Comparison of ENCODE assay signal across 9 mouse cellular contexts in the genomic region with DNA sequence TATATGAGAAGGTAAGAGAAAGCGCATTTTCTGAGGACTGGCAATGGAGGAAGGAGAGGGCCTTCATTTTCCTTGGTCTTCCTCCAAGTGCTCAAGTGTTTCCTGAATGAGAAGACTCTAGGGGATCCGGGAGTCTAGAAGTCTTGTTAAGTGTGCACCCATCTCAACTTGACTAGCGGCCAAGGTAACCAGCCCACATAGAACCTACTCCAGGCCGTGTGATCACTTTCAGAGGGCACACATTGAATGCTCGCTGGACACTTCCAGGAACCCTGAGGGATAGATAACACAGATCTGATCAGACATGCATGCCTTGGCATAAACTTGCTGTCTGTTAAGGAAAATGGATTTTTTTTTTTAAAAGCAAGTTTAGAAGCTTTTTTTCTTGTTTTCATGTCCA. TPM values are rescaled to one million over a fixed set of nuclear protein-coding genes. Genes with fewer than 3 reads are reported as not detected.
DNase-seq lines count a peak whose midpoint lies in the region; ATAC-seq and TF ChIP-seq lines count a peak whose summit lies in the region.
"Had no signal": no experiment of that assay in that cellular context is flagged by ENCODE, and none has a peak within 500 bp of the region (broad histone marks: within the 10 kb centered on the region; RNA-seq: fewer than 3 reads in every experiment).

No protein-coding gene starts in this region.

- H3K79me2 ChIP-seq in CH12.LX (replicated peaks; ENCODE audit: control insufficient read depth, extremely low read depth, insufficient read depth, poor library complexity, severe bottlenecking) = peaks cover 11% of the 10 kb centered on the region

- H3K4me3 ChIP-seq in intestine, embryonic 14.5 days (ENCODE audit: low read depth, low read length) = no peak overlapping the region
- no peak overlapping the region for H3K4me3 ChIP-seq in intestine, embryonic 16.5 days (ENCODE audit: low read length)
- H3K4me3 ChIP-seq in CH12.LX (replicated peaks in 1 of 3; ENCODE audit: low read depth in 2 of 3, low read length in 2 of 3, poor library complexity in 1 of 3) = peak overlapping the region; percentile 63 to 79 (median 65)
- H3K4me3 ChIP-seq in limb, embryonic 15.5 days = peak overlapping the region; percentile 66; the same call in 1 of the 2 replicates

- ATAC-seq in intestine, embryonic 14.5 days (replicated peaks; ENCODE audit: low FRiP score, low TSS enrichment, low read depth) = no peak
- ATAC-seq in intestine, embryonic 16.5 days = no peak
- ATAC-seq in limb, embryonic 15.5 days (ENCODE audit: insufficient number of reproducible peaks, low FRiP score, low TSS enrichment, low read depth) = no peak
- ATAC-seq in inflammation-experienced regulatory T-cells, adult 6 months = no peak

- no peak for TF ChIP-seq RAD21 in CH12.LX (IDR thresholded peaks at IDR 0.05; ENCODE audit: low read depth, low read length)

- DNase-seq in intestine, embryonic 14.5 days (ENCODE audit: low spot score) = no peak
- peak; percentile 43 for DNase-seq in 416B (ENCODE audit: low read depth)
- peak; percentile 34 for DNase-seq in CH12.LX (ENCODE audit: extremely low read depth)
- no peak for DNase-seq in urinary bladder, postnatal 4 days (ENCODE audit: low spot score in 2 of 2)
- DNase-seq in spleen, postnatal 36 days (ENCODE audit: low spot score in 2 of 2) = no peak

- TF ChIP-seq EP300 in CH12.LX (IDR thresholded peaks at IDR 0.05; ENCODE audit: low read length) = no peak

- peaks cover 6% of the 10 kb centered on the region; the same call in 1 of the 2 replicates for H3K4me1 ChIP-seq in intestine, embryonic 14.5 days (replicated peaks; ENCODE audit: control insufficient read depth, insufficient read depth, low read length)
- H3K4me1 ChIP-seq in intestine, embryonic 16.5 days (ENCODE audit: control insufficient read depth, insufficient read depth, low read length) = no peaks in the 10 kb centered on the region
- peaks cover 5 to 36% of the 10 kb centered on the region in 2 experiments for H3K4me1 ChIP-seq in CH12.LX (ENCODE audit: control insufficient read depth in 1 of 2, insufficient read depth in 2 of 2)
- H3K4me1 ChIP-seq in limb, embryonic 15.5 days = peaks cover 10% of the 10 kb centered on the region; the same call in 1 of the 2 replicates

- dilution Hi-C loops in CH12.LX (cut with MboI; ENCODE audit: extremely low pct_ligation_motif_present, extremely low pct_unique_long_range_greater_than_20kb, low sequenced_read_pairs) = no loop called here

- no peaks in the 10 kb centered on the region for H3K9me3 ChIP-seq in intestine, embryonic 14.5 days (ENCODE audit: control insufficient read depth, low read length)
- H3K9me3 ChIP-seq in intestine, embryonic 16.5 days (ENCODE audit: control insufficient read depth, low read length) = no peaks in the 10 kb centered on the region
- no peaks in the 10 kb centered on the region for H3K9me3 ChIP-seq in CH12.LX (replicated peaks; ENCODE audit: low read length)
- no peaks in the 10 kb centered on the region for H3K9me3 ChIP-seq in limb, embryonic 15.5 days

- no peaks in the 10 kb centered on the region for H3K27me3 ChIP-seq in intestine, embryonic 14.5 days (replicated peaks; ENCODE audit: control insufficient read depth, insufficient read depth, low read length)
- H3K27me3 ChIP-seq in intestine, embryonic 16.5 days (replicated peaks; ENCODE audit: control insufficient read depth, insufficient read depth, low read length) = no peaks in the 10 kb centered on the region
- no peaks in the 10 kb centered on the region for H3K27me3 ChIP-seq in CH12.LX (replicated peaks)
- H3K27me3 ChIP-seq in limb, embryonic 15.5 days = no peaks in the 10 kb centered on the region

- no peak overlapping the region for H3K27ac ChIP-seq in intestine, embryonic 14.5 days (ENCODE audit: low read depth)
- H3K27ac ChIP-seq in intestine, embryonic 16.5 days (ENCODE audit: low read length) = no peak overlapping the region
- peak overlapping the region; percentile 63 for H3K27ac ChIP-seq in CH12.LX (ENCODE audit: insufficient read depth, low read depth)
- H3K27ac ChIP-seq in limb, embryonic 15.5 days = peak overlapping the region; percentile 73
- H3K27ac ChIP-seq: hindbrain, embryonic 14.5 days had no signal

- no peak for TF ChIP-seq CTCF in CH12.LX (conservative IDR thresholded peaks at IDR 0.05 in 1 of 2, IDR thresholded peaks at IDR 0.05 in 1 of 2; ENCODE audit: low read depth in 2 of 2, low read length in 2 of 2)

- TF ChIP-seq POLR2A in CH12.LX (IDR thresholded peaks at IDR 0.05; ENCODE audit: low read depth, low read length) = no peak

- in situ Hi-C loops in CH12.LX (cut with MboI; ENCODE audit: low pct_ligation_motif_present, low pct_unique_long_range_greater_than_20kb, low sequenced_read_pairs) = no loop called here

- peak overlapping the region; percentile 81 for H3K4me2 ChIP-seq in intestine, embryonic 14.5 days (ENCODE audit: low read length)
- no peak overlapping the region for H3K4me2 ChIP-seq in intestine, embryonic 16.5 days (ENCODE audit: low read depth, low read length)
- H3K4me2 ChIP-seq in CH12.LX (ENCODE audit: insufficient read depth, low read depth, poor library complexity, severe bottlenecking) = peak overlapping the region; percentile 69
- H3K4me2 ChIP-seq in limb, embryonic 15.5 days = peak overlapping the region; percentile 78; the same call in 1 of the 2 replicates

- H3K36me3 ChIP-seq in intestine, embryonic 14.5 days (ENCODE audit: control insufficient read depth, insufficient read depth, low read length) = no peaks in the 10 kb centered on the region
- no peaks in the 10 kb centered on the region for H3K36me3 ChIP-seq in intestine, embryonic 16.5 days (ENCODE audit: control insufficient read depth, insufficient read depth, low read length)
- H3K36me3 ChIP-seq in CH12.LX (replicated peaks in 1 of 2; ENCODE audit: control insufficient read depth in 1 of 2, insufficient read depth in 1 of 2, low read length in 1 of 2) = peaks cover 3 to 8% of the 10 kb centered on the region in 2 experiments
- H3K36me3 ChIP-seq in limb, embryonic 15.5 days = no peaks in the 10 kb centered on the region

- 82% methylated on average over 5 of the region's 5 CpGs for WGBS in intestine, embryonic 14.5 days
- 74% methylated on average over 5 of the region's 5 CpGs for WGBS in intestine, embryonic 16.5 days
- 72% methylated on average over 5 of the region's 5 CpGs for WGBS in limb, embryonic 15.5 days

- no peak overlapping the region for H3K9ac ChIP-seq in intestine, embryonic 14.5 days (ENCODE audit: low read length)
- no peak overlapping the region for H3K9ac ChIP-seq in intestine, embryonic 16.5 days (ENCODE audit: low read depth, low read length)
- peak overlapping the region; percentile 65 for H3K9ac ChIP-seq in CH12.LX (ENCODE audit: insufficient read depth, low read depth)
- no peak overlapping the region for H3K9ac ChIP-seq in limb, embryonic 15.5 days

TF ChIP-seq in CH12.LX, 34 proteins besides CTCF, POLR2A, EP300 and RAD21:
- TF ChIP-seq ZNF384 (IDR thresholded peaks at IDR 0.05; ENCODE audit: low read depth, low read length) (no peak), SMC3 (IDR thresholded peaks at IDR 0.05; ENCODE audit: low read depth, low read length) (no peak), E2F4 (IDR thresholded peaks at IDR 0.05; ENCODE audit: insufficient replicate concordance, low read depth, low read length) (no peak), NRF1 (IDR thresholded peaks at IDR 0.05; ENCODE audit: low read depth, low read length) (no peak), TBP (conservative IDR thresholded peaks at IDR 0.05; ENCODE audit: low read depth, low read length) (no peak), USF2 (conservative IDR thresholded peaks at IDR 0.05; ENCODE audit: low read depth, low read length) (no peak), MXI1 (IDR thresholded peaks at IDR 0.05; ENCODE audit: low read depth, low read length) (no peak), KAT2A (IDR thresholded peaks at IDR 0.05; ENCODE audit: insufficient replicate concordance, low read length) (no peak), JUN (IDR thresholded peaks at IDR 0.05; ENCODE audit: insufficient read depth, low read depth, low read length) (no peak), ELF1 (IDR thresholded peaks at IDR 0.05; ENCODE audit: low read depth, low read length) (no peak), ZMIZ1 (IDR thresholded peaks at IDR 0.05; ENCODE audit: low read depth, low read length) (no peak), MAFK (IDR thresholded peaks at IDR 0.05; ENCODE audit: insufficient replicate concordance, low read length) (no peak), ETS1 (conservative IDR thresholded peaks at IDR 0.05; ENCODE audit: low read depth, low read length) (no peak)

RNA-seq across cellular contexts. Expression of a gene that starts 0.6 kb away (rescaled TPM):
- polyA plus RNA-seq in intestine, embryonic 14.5 days (2014; fragmentation: Nextera tagmentation; extraction: Ambion mirVana) = 8.5 and 9.5 TPM in 2 replicates
- 8.8 and 9.1 TPM in 2 replicates for polyA plus RNA-seq in intestine, embryonic 16.5 days (2015; fragmentation: Nextera tagmentation; extraction: Ambion mirVana)
- total RNA-seq in CH12.LX (2012; rRNA removed) (19.2 and 27.1 TPM in 2 replicates), CH12.LX (2014; rRNA removed) (39.5 and 45.2 TPM in 2 replicates)
- 42.3 and 42.7 TPM in 2 replicates for polyA plus RNA-seq in CH12.LX (2012; ENCODE audit: insufficient read length, low read depth)
- 11.8 and 12.4 TPM in 2 replicates for polyA plus RNA-seq in limb, embryonic 15.5 days (2015; fragmentation: Nextera tagmentation; extraction: Ambion mirVana)
- polyA plus RNA-seq in inflammation-experienced regulatory T-cells, adult 6 months (2017; shearing (Covaris generic)) = 1 to 10 TPM in 1 of 3 experiments, under 1 TPM in 2; 0.30 to 1.2 (median 0.63) TPM

RNA-seq across cellular contexts. Expression of a gene that starts 0.8 kb away (rescaled TPM):
- polyA plus RNA-seq in intestine, embryonic 14.5 days (2014; fragmentation: Nextera tagmentation; extraction: Ambion mirVana) = 3.9 and 4.3 TPM in 2 replicates
- polyA plus RNA-seq in intestine, embryonic 16.5 days (2015; fragmentation: Nextera tagmentation; extraction: Ambion mirVana) = 2.9 and 3.8 TPM in 2 replicates
- total RNA-seq in CH12.LX (2012; rRNA removed) = 4.7 and 5.0 TPM in 2 replicates
- total RNA-seq in CH12.LX (2014; rRNA removed) = 21.8 and 22.3 TPM in 2 replicates
- polyA plus RNA-seq in CH12.LX (2012; ENCODE audit: insufficient read length, low read depth) = 11.4 and 11.6 TPM in 2 replicates
- polyA plus RNA-seq in limb, embryonic 15.5 days (2015; fragmentation: Nextera tagmentation; extraction: Ambion mirVana) = 5.1 and 5.4 TPM in 2 replicates
- polyA plus RNA-seq in inflammation-experienced regulatory T-cells, adult 6 months (2017; shearing (Covaris generic)) = 1 to 10 TPM in 2 of 3 experiments, under 1 TPM in 1; 0.65 to 3.4 (median 2.7) TPM

Comparison
In these comparisons a context has a peak if more than half of its experiments do, and no peak if none do; other contexts are left out.
1. DNase-seq: peak in 416B (single experiment) and CH12.LX (single experiment); none in intestine, embryonic 14.5 days (single experiment), urinary bladder, postnatal 4 days (0 of 2) and spleen, postnatal 36 days (0 of 2).
2. H3K27ac ChIP-seq: peak in CH12.LX (single experiment) and limb, embryonic 15.5 days (single experiment); none in intestine, embryonic 14.5 days (single experiment) and intestine, embryonic 16.5 days (single experiment).
3. H3K4me3 ChIP-seq: peak in CH12.LX (3 of 3) and limb, embryonic 15.5 days (single experiment); none in intestine, embryonic 14.5 days (single experiment) and intestine, embryonic 16.5 days (single experiment).